Mouse (Mus musculus) spleen, adult 2 months (tissue): ENCODE data around the gene Izumo4. TPM values are rescaled to one million over a fixed set of nuclear protein-coding genes. Genes with fewer than 3 reads are reported as not detected.
A peak's percentile ranks its signal among the peaks of the same experiment; 100 is the strongest.

Experiments used
- DNase-seq, 2 experiments: peaks; one replicate each; pipeline versions ENCODE4 v3.0.0 to v3.0.0-alpha.2; 2012 to 2021; ENCODE audit warnings: low spot score in 2 of 2, low read depth in 1 of 2
- H3K27ac ChIP-seq: fragments of 200-500 bp; 2 replicates; pipeline ENCODE4 v1.5.1; 2012; ENCODE audit warnings: low read length, inconsistent platforms; ENCODE audit not compliant: insufficient read depth
- H3K27me3 ChIP-seq: fragments of 200-500 bp; 2 replicates; pipeline ENCODE4 v1.6.1; 2012; ENCODE audit warnings: mild to moderate bottlenecking, moderate library complexity, low read length, inconsistent platforms; ENCODE audit not compliant: control insufficient read depth, insufficient read depth
- H3K36me3 ChIP-seq: fragments of 200-500 bp; 2 replicates; pipeline ENCODE4 v1.6.1; 2012; ENCODE audit warnings: mild to moderate bottlenecking, low read length, inconsistent platforms; ENCODE audit not compliant: control insufficient read depth, insufficient read depth
- H3K4me1 ChIP-seq: fragments of 200-500 bp; 2 replicates; pipeline ENCODE4 v1.6.1; 2011; ENCODE audit warnings: inconsistent platforms; ENCODE audit not compliant: control insufficient read depth, insufficient read depth, insufficient read length
- H3K4me3 ChIP-seq: fragments of 200-500 bp; 2 replicates; pipeline ENCODE4 v1.5.1; 2011; ENCODE audit warnings: mild to moderate bottlenecking, inconsistent platforms; ENCODE audit not compliant: insufficient read depth, insufficient read length; ENCODE audit errors: extremely low read depth
- CTCF ChIP-seq: fragments of 200-500 bp; IDR thresholded peaks from 2 replicates; pipeline ENCODE4 v1.5.1; 2011; ENCODE audit warnings: mild to moderate bottlenecking, inconsistent platforms; ENCODE audit not compliant: insufficient read depth, insufficient read length, insufficient replicate concordance; ENCODE audit errors: extremely low read depth
- POLR2A ChIP-seq: fragments of 200-500 bp; IDR thresholded peaks from 2 replicates; pipeline ENCODE4 v1.6.1; 2011; ENCODE audit warnings: low read depth, low read length, inconsistent platforms
- WGBS: fragments of 180-500 bp; shearing (Covaris S2); methylation state at CpG from one replicate; pipeline ENCODE4 v1.1.7; 2018; 5-methylcytosine and 5-hydroxymethylcytosine counted together
- polyA plus RNA-seq: library from polyadenylated mRNA; depleted of rRNA; stranded (reverse); fragments of >200 nt; gene quantifications from 2 replicates; pipeline ENCODE4 v1.2.3, GENCODE M21; 2012

Izumo4 gene
- polyA plus RNA-seq, 1 experiment: 49.0 TPM

- H3K27ac ChIP-seq: peak overlapping the region; percentile 98
- no peak overlapping the region for H3K4me3 ChIP-seq
- TF ChIP-seq CTCF: no peak
- no peak for TF ChIP-seq POLR2A
- WGBS: 45% methylated on average over 9 of the region's 9 CpGs
- no peaks in the 10 kb centered on the region for H3K27me3 ChIP-seq
- DNase-seq: no peak
- H3K36me3 ChIP-seq: no peaks in the 10 kb centered on the region
- H3K4me1 ChIP-seq: peaks cover 59% of the 10 kb centered on the region
These were observed 22.3 kb upstream of the Izumo4 start for GRCm38 (mm10) chr10:80679556-80680259.

GRCm38 (mm10) chr10:80680260-80680696, 21.7 kb upstream of the Izumo4 start:
- H3K27ac ChIP-seq: peak overlapping the region; percentile 98
- no peak overlapping the region for H3K4me3 ChIP-seq
- peaks cover 3% of the 10 kb centered on the region for H3K36me3 ChIP-seq
- peaks cover 56% of the 10 kb centered on the region for H3K4me1 ChIP-seq
- DNase-seq: no peak
- no peak for TF ChIP-seq POLR2A
- no peak for TF ChIP-seq CTCF
- H3K27me3 ChIP-seq: no peaks in the 10 kb centered on the region
- WGBS: 54% methylated on average over 2 of the region's 2 CpGs

GRCm38 (mm10) chr10:80682003-80682402, 20.0 kb upstream of the Izumo4 start:
- peak overlapping the region; percentile 85 for H3K27ac ChIP-seq
- 26% methylated on average over 6 of the region's 6 CpGs for WGBS

DNA sequence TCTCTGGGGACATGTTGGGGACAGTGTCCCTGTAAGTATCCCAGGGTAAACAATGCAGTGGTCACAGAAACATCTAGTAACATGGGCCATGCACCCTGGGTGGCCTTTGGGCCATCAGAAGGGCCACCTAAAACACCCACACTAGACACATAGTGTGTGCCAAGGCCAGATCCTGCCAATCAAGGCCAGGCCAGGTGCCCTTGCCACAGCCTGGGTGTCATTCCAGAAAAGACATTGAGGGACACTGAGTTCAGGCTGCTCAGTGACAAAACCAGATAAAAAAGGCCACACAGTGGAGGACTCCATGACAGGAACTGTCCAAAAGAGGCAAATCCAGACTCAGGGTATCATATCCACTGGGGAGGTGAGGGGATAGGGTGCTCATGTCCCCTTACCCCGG, 18.3 kb upstream of the Izumo4 start:
- Histone ChIP-seq H3K4me1 (peaks cover 43% of the 10 kb centered on the region), H3K27ac (peak overlapping the region; percentile 67), H3K36me3 (peaks cover 21% of the 10 kb centered on the region), H3K27me3 (no peaks in the 10 kb centered on the region), H3K4me3 (no peak overlapping the region)
- no peak for TF ChIP-seq POLR2A
- no peak for TF ChIP-seq CTCF
- DNase-seq: no peak
- 86% methylated on average over 1 of the region's 1 CpGs for WGBS

More at GRCm38 (mm10) chr10:80682003-80682402, 20.0 kb upstream of the Izumo4 start:
- Histone ChIP-seq H3K4me1 (peaks cover 56% of the 10 kb centered on the region), H3K27me3 (no peaks in the 10 kb centered on the region), H3K4me3 (no peak overlapping the region), H3K36me3 (peaks cover 19% of the 10 kb centered on the region)
- DNase-seq: peak; percentile 60 to 78
- TF ChIP-seq CTCF: no peak
- no peak; the same call in 1 of the 2 replicates for TF ChIP-seq POLR2A

DNA sequence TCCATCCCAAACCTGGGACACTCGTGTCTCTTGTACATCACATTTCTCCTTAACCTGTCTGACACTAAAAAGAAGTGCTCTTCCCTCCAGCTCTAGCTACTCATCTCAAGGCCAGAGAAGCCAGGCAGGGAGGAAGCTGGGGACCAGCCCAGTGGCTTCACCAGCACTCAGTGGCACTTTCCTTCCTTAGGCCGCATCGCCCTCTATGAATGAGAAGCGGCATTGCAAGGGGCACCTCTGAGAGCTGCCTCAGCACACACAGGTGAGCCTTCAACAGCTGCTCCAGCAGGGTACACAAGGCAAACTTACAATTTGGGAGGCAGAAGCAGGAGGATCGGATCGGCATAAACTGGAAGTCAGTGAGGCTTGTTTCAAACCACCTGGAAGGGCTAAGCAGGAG, 17.8 kb upstream of the Izumo4 start:
- TF ChIP-seq CTCF (peak; percentile 98), POLR2A (no peak)
- H3K36me3 ChIP-seq: peaks cover 22% of the 10 kb centered on the region
- peak in 1 of 2 experiments; percentile 86 for DNase-seq
- no peaks in the 10 kb centered on the region for H3K27me3 ChIP-seq
- 40% methylated on average over 6 of the region's 6 CpGs for WGBS
- no peak overlapping the region for H3K4me3 ChIP-seq
- H3K27ac ChIP-seq: peak overlapping the region; percentile 67
- peaks cover 38% of the 10 kb centered on the region for H3K4me1 ChIP-seq

GRCm38 (mm10) chr10:80684984-80685383, 17.0 kb upstream of the Izumo4 start:
- Histone ChIP-seq H3K36me3 (peaks cover 30% of the 10 kb centered on the region), H3K27me3 (no peaks in the 10 kb centered on the region), H3K4me3 (no peak overlapping the region), H3K27ac (peak overlapping the region; percentile 2; the same call in 1 of the 2 replicates), H3K4me1 (peaks cover 30% of the 10 kb centered on the region)
- WGBS: 84% methylated on average over 4 of the region's 4 CpGs
- DNase-seq: no peak
- TF ChIP-seq POLR2A (no peak), CTCF (no peak)

- H3K36me3 ChIP-seq: peaks cover 42% of the 10 kb centered on the region
- TF ChIP-seq POLR2A (no peak), CTCF (no peak)
- no peak overlapping the region for H3K27ac ChIP-seq
- H3K27me3 ChIP-seq: no peaks in the 10 kb centered on the region
- 82% methylated on average over 3 of the region's 3 CpGs for WGBS
- H3K4me1 ChIP-seq: peaks cover 28% of the 10 kb centered on the region
- DNase-seq: no peak
- H3K4me3 ChIP-seq: no peak overlapping the region
These were observed 15.4 kb upstream of the Izumo4 start for GRCm38 (mm10) chr10:80686617-80687016.
